Mouse (Mus musculus) liver, adult (tissue): Measurements from ENCODE around the gene Wsb1.
A peak's percentile ranks its signal among the peaks of the same experiment; 100 is the strongest.

Source experiments
- GATA4 ChIP-seq: IDR thresholded peaks from 2 replicates; pipeline ENCODE4 v1.6.1; 2014; ENCODE audit warnings: mild to moderate bottlenecking, low read length; ENCODE audit not compliant: insufficient replicate concordance

The Wsb1 gene

GRCm38 (mm10) chr11:79283350-79284030 is 29.0 kb upstream of the Wsb1 start:
- TF ChIP-seq GATA4: no peak

- peak; percentile 66; the same call in 1 of the 2 replicates for TF ChIP-seq GATA4
Observed at GRCm38 (mm10) chr11:79281396-79281795, 26.9 kb upstream of the Wsb1 start.

GRCm38 (mm10) chr11:79279732-79280405 is 25.4 kb upstream of the Wsb1 start:
- no peak for TF ChIP-seq GATA4

- peak; percentile 99 for TF ChIP-seq GATA4
Observed at GRCm38 (mm10) chr11:79273757-79274156, 19.3 kb upstream of the Wsb1 start.

- no peak for TF ChIP-seq GATA4
Observed at GRCm38 (mm10) chr11:79273039-79273438, 18.6 kb upstream of the Wsb1 start.

- no peak for TF ChIP-seq GATA4
Observed at GRCm38 (mm10) chr11:79267171-79267570, 12.7 kb upstream of the Wsb1 start.

- no peak for TF ChIP-seq GATA4
Observed at GRCm38 (mm10) chr11:79264376-79264775, 9.9 kb upstream of the Wsb1 start.

GRCm38 (mm10) chr11:79258738-79259137 is 4.3 kb upstream of the Wsb1 start:
- TF ChIP-seq GATA4: no peak

GRCm38 (mm10) chr11:79253542-79254390 is 705 bp downstream of the Wsb1 start:
- no peak for TF ChIP-seq GATA4

- TF ChIP-seq GATA4: no peak
Observed at GRCm38 (mm10) chr11:79252881-79253541, 1.5 kb downstream of the Wsb1 start.

GRCm38 (mm10) chr11:79239024-79239423 is 15.4 kb downstream of the Wsb1 start:
- no peak for TF ChIP-seq GATA4

GRCm38 (mm10) chr11:79238398-79238752 is 16.1 kb downstream of the Wsb1 start:
- no peak for TF ChIP-seq GATA4

GRCm38 (mm10) chr11:79237644-79238397 is 16.6 kb downstream of the Wsb1 start:
- TF ChIP-seq GATA4: no peak

GRCm38 (mm10) chr11:79230251-79230570 is 24.3 kb downstream of the Wsb1 start:
- no peak for TF ChIP-seq GATA4
